Mouse (Mus musculus) hematopoietic stem cell, adult 5-6 weeks (primary cell): ENCODE measurements around the gene Ncoa3. TPM values are rescaled to one million over a fixed set of nuclear protein-coding genes. Genes with fewer than 3 reads are reported as not detected.
"Not testable (repeated sequence)": the region's sequence is repeated elsewhere in the genome, so short reads cannot be mapped to it uniquely, and the experiment has no call there.

Experiments
- ATAC-seq, 2 experiments: fragments of 125-278 bp in 1 of 2; replicated peaks in 1 of 2; 2 replicates each; pipeline ENCODE4 v1.8.0; 2016 to 2017; ENCODE audit warnings: inconsistent platforms in 2 of 2, mild to moderate bottlenecking in 2 of 2, moderate number of reproducible peaks in 2 of 2, low read depth in 1 of 2, moderate TSS enrichment in 1 of 2; ENCODE audit not compliant: low FRiP score in 2 of 2, poor library complexity in 2 of 2, severe bottlenecking in 2 of 2, insufficient read depth in 1 of 2, low TSS enrichment in 1 of 2
- total RNA-seq: library from RNA; stranded (forward); fragments of 172-1452, 232-1000 nt; gene quantifications from 2 replicates; pipeline ENCODE4 v1.2.3, GENCODE M21; 2017

Gene Ncoa3
- total RNA-seq, 1 experiment from 2014 or later = 31.0 TPM

GRCm38 (mm10) chr2:166079231-166079630 is 86.8 kb downstream of the Ncoa3 start:
- ATAC-seq = no peak

GRCm38 (mm10) chr2:166079961-166080885 is 87.8 kb downstream of the Ncoa3 start:
- peak; percentile 57 to 60; a peak in 3 of 4 replicates for ATAC-seq

GRCm38 (mm10) chr2:166080967-166081750 is 88.7 kb downstream of the Ncoa3 start:
- ATAC-seq = no peak

GRCm38 (mm10) chr2:166082193-166082592 is 89.8 kb downstream of the Ncoa3 start:
- peak in 1 of 2 experiments; percentile 34; a peak in 1 of 4 replicates for ATAC-seq

- no peak for ATAC-seq
These were observed 90.2 kb downstream of the Ncoa3 start for GRCm38 (mm10) chr2:166082661-166083060.

- no peak for ATAC-seq
These were observed 91.2 kb downstream of the Ncoa3 start for GRCm38 (mm10) chr2:166083542-166084031.

GRCm38 (mm10) chr2:166084111-166084510 is 91.7 kb downstream of the Ncoa3 start:
- ATAC-seq = no peak

GRCm38 (mm10) chr2:166084964-166085363 is 92.5 kb downstream of the Ncoa3 start:
- ATAC-seq = not testable (repeated sequence)

- no peak for ATAC-seq
These were observed 93.3 kb downstream of the Ncoa3 start for GRCm38 (mm10) chr2:166085780-166086179.

- no peak for ATAC-seq
These were observed 94.2 kb downstream of the Ncoa3 start for GRCm38 (mm10) chr2:166086457-166087233.

GRCm38 (mm10) chr2:166088991-166089390 is 96.6 kb downstream of the Ncoa3 start:
- no peak for ATAC-seq

GRCm38 (mm10) chr2:166090131-166090581 is 97.7 kb downstream of the Ncoa3 start:
- peak; percentile 54 to 58; a peak in 2 of 4 replicates for ATAC-seq

- ATAC-seq = no peak
These were observed 99.2 kb downstream of the Ncoa3 start for GRCm38 (mm10) chr2:166091599-166091998.

GRCm38 (mm10) chr2:166092412-166092811 is 100.0 kb downstream of the Ncoa3 start:
- ATAC-seq = no peak

- no peak for ATAC-seq
These were observed 103.9 kb downstream of the Ncoa3 start for GRCm38 (mm10) chr2:166096300-166096699.

GRCm38 (mm10) chr2:166096834-166097233 is 104.4 kb downstream of the Ncoa3 start:
- ATAC-seq = no peak
